Mouse (Mus musculus): Measurements from ENCODE around the gene Car5b. TPM values are rescaled to one million over a fixed set of nuclear protein-coding genes. Genes with fewer than 3 reads are reported as not detected.
A peak's percentile ranks its signal among the peaks of the same experiment; 100 is the strongest.

Gene Car5b
- polyA plus RNA-seq, 1 experiment from 2014 or later, result 1.0 TPM

DNA sequence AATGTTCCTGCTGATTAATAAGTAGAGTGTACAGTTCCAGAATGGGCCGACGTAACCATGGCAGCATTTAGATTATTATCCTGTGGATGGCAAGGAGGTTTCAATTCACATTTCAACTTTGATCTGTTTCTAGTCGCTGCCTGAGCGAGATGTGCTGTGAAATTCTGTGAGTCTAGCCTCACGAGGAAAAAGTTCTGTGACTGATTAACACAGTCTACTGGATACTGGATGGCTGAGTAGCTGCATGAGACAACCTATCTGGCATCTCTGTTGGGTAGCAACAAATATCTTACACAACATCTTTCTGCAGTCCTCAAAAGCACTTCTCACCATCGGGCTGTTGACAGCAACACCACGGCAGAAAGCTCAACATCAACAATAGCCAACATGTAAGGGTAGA, 4.7 kb upstream of the Car5b start:
- Histone ChIP-seq H3K27me3 (peaks cover 16% of the 10 kb centered on the region), H3K9me3 (no peaks in the 10 kb centered on the region)
- no peak for ATAC-seq (ENCODE audit: low FRiP score, low read depth)

DNA sequence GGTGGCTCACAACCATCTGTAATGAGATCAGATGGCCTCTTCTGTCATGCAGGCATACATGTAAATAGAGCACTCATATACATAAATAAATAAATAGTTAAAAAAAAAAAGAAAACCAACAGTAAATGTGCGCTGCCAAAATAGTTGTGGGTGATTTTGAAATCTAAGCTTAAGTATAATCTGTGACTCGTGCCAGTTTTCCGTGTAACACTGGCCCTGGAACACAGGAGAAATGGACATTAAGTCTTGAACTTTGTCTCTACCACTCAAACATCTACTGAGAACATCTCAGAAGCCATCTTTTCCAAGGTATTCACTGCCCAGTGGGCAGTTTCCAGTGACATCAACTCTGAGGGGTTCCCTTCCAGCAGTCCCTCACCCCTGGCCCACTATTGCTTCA, 12.2 kb downstream of the Car5b start:
- Histone ChIP-seq H3K9me3 (no peaks in the 10 kb centered on the region), H3K4me3 (no peak overlapping the region), H3K4me2 (replicated peaks) (no peak overlapping the region), H3K4me1 (no peaks in the 10 kb centered on the region), H3K36me3 (no peaks in the 10 kb centered on the region), H3K27ac (no peak overlapping the region), H3K9ac (no peak overlapping the region), H3K27me3 (peaks cover 17% of the 10 kb centered on the region; the same call in 1 of the 2 replicates)
- 92% methylated on average over 3 of the region's 3 CpGs for WGBS
- no peak for ATAC-seq (ENCODE audit: low FRiP score, low read depth)

More for the DNA sequence above, 4.7 kb upstream of the Car5b start:
- no peak overlapping the region for H3K4me2 ChIP-seq (replicated peaks)
- no peak overlapping the region for H3K27ac ChIP-seq
- no peaks in the 10 kb centered on the region for H3K4me1 ChIP-seq
- H3K4me3 ChIP-seq, result no peak overlapping the region
- H3K36me3 ChIP-seq, result no peaks in the 10 kb centered on the region
- no peak overlapping the region for H3K9ac ChIP-seq
- WGBS, result 83% methylated on average over 7 of the region's 7 CpGs

DNA sequence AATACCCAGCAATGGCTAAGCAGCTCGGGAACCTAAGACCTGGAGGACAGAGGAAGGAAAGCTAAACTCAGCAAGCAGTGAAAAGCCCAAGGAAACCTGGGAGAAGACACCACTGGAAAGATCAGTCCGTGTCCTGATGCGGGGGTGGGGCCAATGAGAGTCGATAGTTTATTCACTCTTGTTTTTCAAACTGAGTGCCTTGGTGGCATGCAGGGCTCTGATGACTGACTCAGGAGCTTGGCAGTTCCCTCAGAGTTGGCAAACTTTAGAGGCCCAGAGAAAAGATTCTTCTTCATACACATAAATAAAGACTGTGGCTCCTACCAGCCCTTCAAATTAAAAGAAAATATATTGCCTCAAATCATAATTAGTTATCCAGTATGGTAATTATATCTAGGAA, 12.8 kb downstream of the Car5b start:
- Histone ChIP-seq H3K4me3 (no peak overlapping the region), H3K27me3 (peaks cover 17% of the 10 kb centered on the region; the same call in 1 of the 2 replicates), H3K9ac (no peak overlapping the region), H3K9me3 (no peaks in the 10 kb centered on the region), H3K27ac (no peak overlapping the region), H3K4me1 (no peaks in the 10 kb centered on the region), H3K36me3 (no peaks in the 10 kb centered on the region), H3K4me2 (replicated peaks) (no peak overlapping the region)
- 76% methylated on average over 4 of the region's 4 CpGs for WGBS
- ATAC-seq (ENCODE audit: low FRiP score, low read depth), result no peak

DNA sequence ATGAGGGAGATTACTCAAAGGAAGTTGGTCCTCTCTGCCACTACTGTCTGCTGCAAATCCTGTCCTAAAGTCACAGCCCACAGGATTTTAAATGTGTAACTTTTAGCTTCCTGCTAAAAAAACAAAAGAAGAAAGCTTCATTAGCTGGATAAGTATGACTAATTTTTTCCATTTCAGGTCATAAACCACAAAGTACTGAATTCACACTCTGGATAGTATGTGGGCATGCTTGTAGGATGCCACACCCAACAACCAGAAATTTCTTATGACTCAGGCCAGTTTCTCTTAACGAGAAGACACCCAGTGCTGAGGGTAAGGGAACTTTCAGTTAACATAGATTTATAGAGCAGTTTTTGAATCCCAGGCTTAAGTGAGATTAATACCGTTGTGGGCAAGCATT, 14.5 kb downstream of the Car5b start:
- no peak for ATAC-seq (ENCODE audit: low FRiP score, low read depth)
- Histone ChIP-seq H3K27me3 (peaks cover 13% of the 10 kb centered on the region; the same call in 1 of the 2 replicates), H3K4me1 (no peaks in the 10 kb centered on the region), H3K9me3 (no peaks in the 10 kb centered on the region), H3K36me3 (no peaks in the 10 kb centered on the region), H3K27ac (no peak overlapping the region), H3K9ac (no peak overlapping the region), H3K4me2 (replicated peaks) (no peak overlapping the region), H3K4me3 (no peak overlapping the region)
- WGBS, result 47% methylated on average over 2 of the region's 2 CpGs

DNA sequence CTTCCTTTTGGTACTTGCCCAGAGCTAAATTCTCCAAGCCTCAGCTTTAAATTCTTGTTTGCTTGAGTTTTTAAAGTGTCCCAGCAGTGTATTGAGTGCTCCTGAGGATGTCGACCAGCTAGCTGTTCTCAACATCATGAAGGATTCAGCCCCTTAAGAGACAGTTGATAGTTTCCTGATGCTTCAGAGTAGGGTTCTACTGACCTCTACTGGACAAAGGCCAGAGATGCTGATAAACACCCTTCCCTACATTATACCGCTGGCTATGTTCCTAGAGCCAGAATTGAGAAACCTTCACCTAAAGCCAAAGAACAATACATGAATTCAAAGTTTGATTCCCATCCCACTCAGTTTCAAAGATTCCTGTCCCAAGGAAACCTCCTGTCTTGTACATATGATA, 23.0 kb downstream of the Car5b start:
- H3K36me3 ChIP-seq, result no peaks in the 10 kb centered on the region
- no peaks in the 10 kb centered on the region for H3K9me3 ChIP-seq
- H3K9ac ChIP-seq, result no peak overlapping the region
- H3K4me3 ChIP-seq, result no peak overlapping the region
- H3K4me1 ChIP-seq, result no peaks in the 10 kb centered on the region
- no peak overlapping the region for H3K4me2 ChIP-seq (replicated peaks)
- H3K27ac ChIP-seq, result no peak overlapping the region
- H3K27me3 ChIP-seq, result peaks cover 7% of the 10 kb centered on the region; the same call in 1 of the 2 replicates
- WGBS, result 30% methylated on average over 2 of the region's 2 CpGs
- no peak for ATAC-seq (ENCODE audit: low FRiP score, low read depth)

DNA sequence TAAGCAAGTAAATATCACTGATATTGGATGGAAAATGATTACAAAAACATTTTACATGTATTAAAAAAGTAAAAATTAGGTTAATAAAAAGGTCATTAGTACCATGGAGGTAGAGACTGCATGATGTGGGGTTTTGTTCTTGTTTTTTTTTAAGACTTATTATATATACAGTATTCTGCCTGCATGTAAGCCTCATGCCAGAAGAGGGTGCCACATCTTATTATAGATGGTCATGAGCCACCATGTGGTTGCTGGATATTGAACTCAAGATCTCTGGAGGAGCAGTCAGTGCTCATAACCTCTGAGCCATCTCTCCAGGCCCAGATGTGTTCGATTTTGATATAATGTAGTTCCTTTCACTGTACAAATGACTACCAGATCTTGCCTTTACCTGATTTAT, 27.9 kb downstream of the Car5b start:
- ATAC-seq (ENCODE audit: low FRiP score, low read depth), result no peak
- no peaks in the 10 kb centered on the region for H3K9me3 ChIP-seq
- H3K36me3 ChIP-seq, result no peaks in the 10 kb centered on the region
- no peak overlapping the region for H3K4me3 ChIP-seq
- no peak overlapping the region for H3K27ac ChIP-seq
- no peak overlapping the region for H3K4me2 ChIP-seq (replicated peaks)
- no peaks in the 10 kb centered on the region for H3K4me1 ChIP-seq
- no peak overlapping the region for H3K9ac ChIP-seq
- peaks cover 19% of the 10 kb centered on the region; the same call in 1 of the 2 replicates for H3K27me3 ChIP-seq
- 66% methylated on average over 1 of the region's 1 CpGs for WGBS

DNA sequence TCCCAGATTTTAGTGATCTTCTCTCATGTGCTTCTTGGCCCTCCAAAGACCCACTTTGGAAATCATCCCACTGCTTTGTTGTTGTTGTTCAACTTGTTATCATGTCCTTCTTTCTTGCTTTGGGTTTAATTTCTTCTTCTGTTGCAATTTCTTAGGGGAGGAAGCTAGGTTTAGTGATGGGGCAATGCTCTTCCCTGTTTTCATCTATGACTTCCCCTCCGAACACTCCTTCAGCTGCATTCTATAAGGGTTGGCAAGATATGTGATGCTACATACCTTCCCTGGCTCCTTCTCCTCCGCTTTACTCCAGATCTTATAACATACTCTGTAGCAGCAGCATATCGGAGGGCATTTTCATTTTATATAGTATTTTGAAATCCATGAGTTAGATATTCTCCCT, 31.0 kb downstream of the Car5b start:
- Histone ChIP-seq H3K27me3 (peaks cover 25% of the 10 kb centered on the region; the same call in 1 of the 2 replicates), H3K4me2 (replicated peaks) (no peak overlapping the region), H3K4me1 (no peaks in the 10 kb centered on the region), H3K36me3 (no peaks in the 10 kb centered on the region), H3K27ac (no peak overlapping the region), H3K4me3 (no peak overlapping the region), H3K9ac (no peak overlapping the region), H3K9me3 (no peaks in the 10 kb centered on the region)
- no peak for ATAC-seq (ENCODE audit: low FRiP score, low read depth)
- 93% methylated on average over 3 of the region's 3 CpGs for WGBS

DNA sequence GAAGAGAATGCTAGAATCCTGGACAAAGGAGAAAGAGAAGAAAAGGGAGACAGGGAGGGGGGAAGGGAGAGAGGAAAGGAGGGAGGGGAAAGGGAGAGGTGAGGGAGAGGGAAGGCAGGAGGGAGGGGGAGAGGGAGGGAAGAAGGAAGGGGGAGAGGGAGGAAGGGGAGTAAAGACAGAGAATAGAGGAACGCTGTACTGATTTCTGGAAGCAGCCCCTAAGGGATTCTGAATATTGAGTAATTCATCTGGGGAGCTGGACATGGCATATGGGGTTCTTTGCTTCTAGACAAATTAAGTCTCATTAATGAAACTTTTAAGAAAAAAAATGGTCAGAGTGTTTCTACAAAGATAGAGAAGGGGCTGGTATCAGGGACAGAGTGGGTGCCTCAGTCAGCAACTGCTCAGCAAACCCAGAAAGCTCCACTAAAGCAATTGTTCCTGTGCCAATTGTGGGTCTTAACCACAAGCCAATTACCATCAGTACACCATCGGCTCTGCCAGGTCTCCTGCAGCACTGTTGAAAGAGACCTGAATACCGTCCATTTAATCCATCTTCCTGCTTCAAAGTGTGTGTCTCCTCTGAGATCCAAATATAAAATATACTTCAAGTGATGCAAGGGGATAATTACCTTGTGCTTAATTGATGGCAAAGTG, 40.0 kb downstream of the Car5b start:
- no peak for ATAC-seq (ENCODE audit: low FRiP score, low read depth)
- H3K4me3 ChIP-seq, result no peak overlapping the region
- no peak overlapping the region for H3K4me2 ChIP-seq (replicated peaks)
- no peak overlapping the region for H3K27ac ChIP-seq
- WGBS, result 59% methylated on average over 3 of the region's 3 CpGs
- peaks cover 9% of the 10 kb centered on the region; the same call in 1 of the 2 replicates for H3K27me3 ChIP-seq
- no peaks in the 10 kb centered on the region for H3K4me1 ChIP-seq
- no peak overlapping the region for H3K9ac ChIP-seq
- no peaks in the 10 kb centered on the region for H3K9me3 ChIP-seq
- H3K36me3 ChIP-seq, result no peaks in the 10 kb centered on the region

DNA sequence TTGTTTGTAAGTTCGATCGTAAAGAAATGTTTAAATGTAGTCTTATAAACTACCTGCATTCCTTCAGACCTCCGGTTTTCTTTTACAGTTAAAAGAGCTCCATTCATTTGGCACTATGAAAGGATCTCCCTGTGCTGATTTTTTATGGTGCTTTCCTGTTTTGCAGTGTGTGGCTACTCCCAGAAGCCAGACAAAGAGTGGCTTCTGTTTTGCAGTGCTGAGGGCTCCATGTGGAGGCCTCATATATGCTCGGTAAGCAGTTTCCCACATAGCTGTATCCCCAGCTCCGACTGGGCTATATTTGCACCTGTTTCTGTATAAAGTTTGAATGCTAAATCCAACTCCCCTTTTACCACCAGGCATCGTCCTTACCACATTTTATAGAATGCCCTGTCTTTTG, 45.7 kb downstream of the Car5b start:
- H3K4me3 ChIP-seq, result no peak overlapping the region
- peak overlapping the region; percentile 73; the same call in 1 of the 2 replicates for H3K27ac ChIP-seq
- 54% methylated on average over 6 of the region's 6 CpGs for whole genome bisulfite sequencing
- H3K36me3 ChIP-seq, result 0 out of 2 replicates have a peak, but pooled peaks cover 2% of the 10 kb centered on the region
- H3K27me3 ChIP-seq, result peaks cover 9% of the 10 kb centered on the region; the same call in 1 of the 2 replicates
- no peak overlapping the region for H3K9ac ChIP-seq
- no peaks in the 10 kb centered on the region for H3K9me3 ChIP-seq
- ATAC-seq (ENCODE audit: low FRiP score, low read depth), result peak; percentile 72; the same call in 1 of the 2 replicates
- no peak overlapping the region for H3K4me2 ChIP-seq (replicated peaks)
- H3K4me1 ChIP-seq, result no peaks in the 10 kb centered on the region

DNA sequence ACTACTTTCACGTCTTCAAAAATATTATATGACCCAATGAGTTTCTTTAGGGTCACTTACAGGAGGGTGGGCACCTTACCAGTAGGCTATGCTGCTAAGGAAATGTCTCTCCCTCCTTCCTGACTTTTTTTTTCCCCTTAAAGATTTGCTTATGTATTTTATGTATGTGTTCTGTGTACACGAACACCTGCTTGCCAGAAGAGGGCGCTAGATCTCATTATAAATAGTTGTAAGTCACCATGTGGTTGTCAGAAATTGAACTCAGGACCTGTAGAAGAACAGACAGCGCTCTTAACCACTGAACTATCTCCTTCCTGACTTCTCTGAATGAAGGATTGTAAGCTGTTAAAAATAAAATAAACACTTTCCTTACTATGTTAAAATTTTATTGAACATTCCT, 46.3 kb downstream of the Car5b start:
- no peak for ATAC-seq (ENCODE audit: low FRiP score, low read depth)
- H3K4me1 ChIP-seq, result no peaks in the 10 kb centered on the region
- peaks cover 6% of the 10 kb centered on the region; the same call in 1 of the 2 replicates for H3K27me3 ChIP-seq
- no peak overlapping the region for H3K4me2 ChIP-seq (replicated peaks)
- no peak overlapping the region for H3K4me3 ChIP-seq
- no peak overlapping the region for H3K9ac ChIP-seq
- 0 out of 2 replicates have a peak, but pooled peaks cover 2% of the 10 kb centered on the region for H3K36me3 ChIP-seq
- no peaks in the 10 kb centered on the region for H3K9me3 ChIP-seq
- 53% methylated on average over 4 of the region's 4 CpGs for WGBS
- no peak overlapping the region for H3K27ac ChIP-seq

DNA sequence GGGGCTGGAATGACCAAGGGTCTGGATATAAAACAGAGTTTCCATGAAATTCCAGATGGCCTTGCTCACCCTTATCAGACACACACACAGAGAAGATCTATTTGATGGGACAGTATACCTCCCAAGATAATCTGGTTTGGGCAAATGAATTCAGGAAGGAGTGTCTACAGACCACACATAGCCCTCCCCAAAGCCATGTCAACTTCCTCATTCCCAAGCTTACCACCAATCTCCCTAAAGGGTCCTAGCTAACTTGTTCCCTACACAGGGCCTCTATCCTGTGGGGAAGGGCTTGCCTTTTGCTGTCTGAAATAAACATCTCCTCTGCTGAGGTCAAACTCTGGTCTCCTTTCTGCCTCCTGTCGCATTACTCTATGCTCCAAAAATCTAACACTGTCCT, 46.7 kb downstream of the Car5b start:
- whole genome bisulfite sequencing, result 100% methylated on average over 1 of the region's 1 CpGs
- Histone ChIP-seq H3K27ac (no peak overlapping the region), H3K36me3 (0 out of 2 replicates have a peak, but pooled peaks cover 2% of the 10 kb centered on the region), H3K4me1 (no peaks in the 10 kb centered on the region), H3K27me3 (peaks cover 6% of the 10 kb centered on the region; the same call in 1 of the 2 replicates), H3K4me3 (no peak overlapping the region), H3K9ac (no peak overlapping the region), H3K9me3 (no peaks in the 10 kb centered on the region), H3K4me2 (replicated peaks) (no peak overlapping the region)
- no peak for ATAC-seq (ENCODE audit: low FRiP score, low read depth)

DNA sequence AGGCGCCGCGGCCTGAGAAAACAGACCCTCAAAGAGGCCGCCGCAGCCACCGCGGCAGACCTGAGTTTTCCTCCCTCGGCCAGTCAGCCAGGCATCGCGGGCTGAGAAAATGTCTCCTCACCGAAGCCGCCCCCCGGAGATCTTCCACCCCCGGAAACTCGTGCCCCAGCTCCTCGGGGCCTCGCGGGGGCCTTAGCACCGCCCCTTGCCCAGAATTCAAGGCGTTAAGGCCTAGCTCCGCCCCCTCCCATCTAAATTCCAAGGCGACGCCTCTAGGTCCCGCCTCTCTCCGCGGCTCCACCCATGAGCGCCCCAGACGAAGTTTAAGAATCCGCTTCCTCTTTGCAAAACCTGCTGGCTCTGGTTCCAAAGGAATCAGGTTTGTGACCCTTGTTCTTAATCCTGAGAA, 69.3 kb downstream of the Car5b start, which contains the start of gene Zrsr2:
Gene Zrsr2 (minus strand): TSS at position 195 of the 409 bp plus-strand sequence.
- Histone ChIP-seq H3K9ac (peak within 1 kb of the TSS; percentile 78), H3K27ac (peak within 1 kb of the TSS; percentile 98), H3K9me3 (no peaks in the 10 kb centered on the region), H3K4me3 (peak within 1 kb of the TSS; percentile 60), H3K4me1 (0 out of 2 replicates have a peak, but pooled peaks cover 6% of the 10 kb centered on the region), H3K27me3 (peaks cover 18% of the 10 kb centered on the region; the same call in 1 of the 2 replicates), H3K36me3 (peaks cover 11% of the 10 kb centered on the region), H3K4me2 (replicated peaks) (peak within 1 kb of the TSS; percentile 65)
- WGBS, result 5% methylated on average over 26 of the region's 29 CpGs
- peak; percentile 96 for ATAC-seq (ENCODE audit: low FRiP score, low read depth)
